Mouse (Mus musculus) cortical plate, adult 2 months (tissue): ENCODE results near the gene Gpatch1.

Experiments
- CTCF ChIP-seq: fragments of 200-500 bp; IDR thresholded peaks from 2 replicates; pipeline ENCODE4 v1.5.1; 2011; ENCODE audit warnings: mild to moderate bottlenecking, control low read depth, low read length; ENCODE audit not compliant: insufficient read depth; ENCODE audit errors: extremely low read depth
- POLR2A ChIP-seq: fragments of 200-500 bp; IDR thresholded peaks from 2 replicates; pipeline ENCODE4 v1.6.1; 2011; ENCODE audit warnings: mild to moderate bottlenecking, low read length, control low read depth; ENCODE audit not compliant: insufficient read depth; ENCODE audit errors: extremely low read depth

GRCm38 (mm10) chr7:35357621-35358020 is 39.4 kb upstream of the Gpatch1 start:
- no peak for TF ChIP-seq CTCF
- no peak for TF ChIP-seq POLR2A
